Mouse (Mus musculus) urinary bladder, postnatal 10 days (tissue): ENCODE measurements around the gene Ptprt.

Source experiments
- DNase-seq: peaks from one replicate; pipeline ENCODE4 v3.0.0; 2022; ENCODE audit warnings: low spot score

Ptprt gene

DNA sequence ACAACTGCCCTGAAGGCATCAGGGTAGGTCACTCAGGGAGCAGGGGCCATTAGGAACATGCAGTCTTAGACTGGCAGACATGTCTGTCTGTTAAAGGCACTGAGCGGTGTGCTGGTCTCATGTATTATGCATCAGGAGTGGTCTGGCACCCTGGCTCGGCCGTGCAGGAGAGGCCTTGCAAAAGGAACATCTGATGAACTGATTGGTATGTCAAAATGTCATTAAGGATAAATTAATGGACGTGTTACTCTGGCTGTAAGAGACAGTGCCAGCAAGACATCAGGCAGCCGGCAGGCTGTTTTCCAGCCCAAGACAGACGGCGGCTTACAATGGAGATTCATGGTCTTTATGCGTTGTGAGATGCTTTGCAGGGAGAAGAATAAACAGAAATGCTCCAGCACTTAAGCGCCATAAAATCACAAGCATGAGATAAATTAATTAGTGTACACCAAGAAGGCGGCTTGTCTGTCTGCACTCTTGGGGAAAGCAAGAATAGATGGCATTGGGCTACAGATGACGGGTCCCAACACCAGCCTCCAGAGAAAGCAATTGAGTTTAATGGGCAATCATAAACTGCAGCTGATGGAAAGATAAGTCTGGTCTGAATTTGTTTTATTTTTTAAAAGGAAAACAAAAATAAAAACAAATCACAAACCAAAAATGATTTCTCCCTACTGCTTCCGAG is 992.5 kb downstream of the Ptprt start:
- DNase-seq: no peak

GRCm38 (mm10) chr2:161661912-161662311 is 999.0 kb downstream of the Ptprt start:
- DNase-seq: no peak

GRCm38 (mm10) chr2:161660827-161661226 is 1000.1 kb downstream of the Ptprt start:
- no peak for DNase-seq

DNA sequence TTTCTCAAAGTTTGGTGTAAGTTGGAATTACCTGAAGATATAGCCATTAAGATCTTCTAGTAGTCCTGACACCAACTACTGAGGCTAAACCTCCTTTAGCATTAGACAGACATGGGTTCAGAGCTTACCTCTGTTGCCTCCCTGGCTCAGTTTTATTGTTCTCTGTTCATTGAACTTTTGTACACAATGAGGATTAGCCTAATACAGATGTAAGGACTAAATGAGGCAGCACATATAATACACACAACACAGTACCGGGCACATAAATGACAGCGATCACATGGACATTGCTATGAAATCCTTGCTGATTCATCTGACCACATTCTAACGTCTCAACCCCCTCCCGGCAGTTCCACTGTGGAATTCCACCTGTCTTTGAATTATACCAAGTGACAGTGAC is 1003.9 kb downstream of the Ptprt start:
- DNase-seq: no peak

DNA sequence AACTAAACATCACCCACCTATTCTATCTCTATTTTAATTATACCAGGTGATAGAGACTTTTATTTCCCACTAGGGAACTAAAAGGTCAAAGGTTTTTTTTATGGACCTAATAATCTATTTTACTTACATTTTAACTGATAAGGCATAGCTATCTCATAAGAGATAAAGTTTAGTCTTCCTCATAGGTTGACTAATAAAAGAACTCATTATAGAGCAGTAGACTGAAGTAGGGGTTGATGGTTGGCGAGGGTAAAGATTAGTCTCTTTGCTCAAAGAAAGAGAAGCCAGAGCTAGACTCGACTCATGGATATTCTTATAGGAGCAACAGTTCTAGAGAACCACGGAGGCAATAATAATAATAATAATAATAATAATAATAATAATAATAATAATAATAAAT is 1004.3 kb downstream of the Ptprt start:
- DNase-seq: no peak

DNA sequence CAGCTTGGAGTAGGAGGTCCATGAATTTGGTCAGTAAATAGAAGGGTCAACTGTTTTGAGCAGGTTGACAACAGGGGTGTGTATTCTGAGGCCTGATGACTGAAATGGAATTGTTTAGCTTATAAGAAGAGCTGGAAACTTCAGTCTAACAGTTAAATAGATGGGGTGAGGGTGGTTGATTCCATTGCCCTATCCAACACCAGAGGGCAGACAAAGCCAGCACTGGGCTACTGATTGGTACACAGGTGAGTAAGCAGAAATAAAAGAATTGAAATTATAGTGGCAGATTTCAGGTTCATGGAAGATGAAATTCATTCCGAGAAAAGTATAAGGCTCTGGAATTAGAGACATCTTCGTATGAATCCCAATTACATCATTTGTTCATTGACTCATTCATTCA is 1020.1 kb downstream of the Ptprt start:
- DNase-seq: no peak

GRCm38 (mm10) chr2:161634084-161634483 is 1026.9 kb downstream of the Ptprt start:
- DNase-seq: no peak

DNA sequence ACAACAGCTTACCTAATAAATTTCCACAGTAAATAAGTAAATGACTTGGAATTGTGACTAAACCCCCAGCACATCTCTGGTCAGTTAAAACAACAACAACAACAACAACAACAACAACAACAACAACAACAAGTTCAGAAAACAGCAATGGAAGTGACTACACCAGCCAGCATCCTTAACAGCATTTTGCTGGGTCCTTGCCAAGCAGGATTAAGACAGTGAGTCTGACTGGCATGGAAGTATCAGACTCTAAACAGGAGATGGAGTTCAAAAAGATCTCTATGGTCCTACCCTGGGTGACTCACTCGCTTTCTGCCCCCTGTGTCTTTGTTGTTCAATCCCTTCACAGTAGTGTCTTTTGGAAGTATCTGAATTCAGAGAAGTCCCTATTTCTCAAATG is 1035.1 kb downstream of the Ptprt start:
- DNase-seq: no peak

- no peak for DNase-seq
Measured at GRCm38 (mm10) chr2:161608401-161608800, 1052.5 kb downstream of the Ptprt start.

GRCm38 (mm10) chr2:161607372-161607771 is 1053.6 kb downstream of the Ptprt start:
- no peak for DNase-seq

DNA sequence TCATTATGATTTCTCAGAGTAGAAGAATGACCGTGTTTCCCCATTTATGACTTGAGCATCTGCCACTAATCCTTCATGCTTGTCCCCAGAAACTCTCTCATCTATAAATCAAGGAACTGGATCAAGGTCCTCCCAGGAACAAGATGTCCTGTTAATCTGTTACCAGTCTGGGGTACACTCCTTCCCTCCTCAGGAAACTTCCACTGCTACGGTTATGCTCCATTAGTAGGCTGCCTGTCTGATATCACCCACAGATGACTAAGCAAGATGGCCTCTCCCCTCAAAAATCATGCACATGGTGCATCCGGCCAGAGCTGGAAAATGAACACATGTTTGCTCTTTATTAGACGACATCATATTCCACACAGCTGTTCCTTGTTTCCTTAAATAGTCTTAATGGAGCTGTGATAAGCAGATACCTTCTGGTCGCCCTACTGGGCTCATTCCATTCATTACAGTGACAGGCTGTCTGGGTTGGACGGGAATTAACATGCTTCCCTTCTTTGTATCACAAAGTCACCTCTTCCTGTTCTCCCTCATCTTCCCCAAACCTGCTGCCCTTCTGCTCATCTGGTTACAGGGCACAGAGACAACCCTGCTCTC is 1060.6 kb downstream of the Ptprt start:
- DNase-seq: no peak

- DNase-seq: no peak
Measured at GRCm38 (mm10) chr2:161593391-161594152, 1067.4 kb downstream of the Ptprt start.

- DNase-seq: no peak
Measured at GRCm38 (mm10) chr2:161574401-161574800, 1086.5 kb downstream of the Ptprt start.

- DNase-seq: no peak
Measured at GRCm38 (mm10) chr2:161572201-161572600, 1088.7 kb downstream of the Ptprt start.

DNA sequence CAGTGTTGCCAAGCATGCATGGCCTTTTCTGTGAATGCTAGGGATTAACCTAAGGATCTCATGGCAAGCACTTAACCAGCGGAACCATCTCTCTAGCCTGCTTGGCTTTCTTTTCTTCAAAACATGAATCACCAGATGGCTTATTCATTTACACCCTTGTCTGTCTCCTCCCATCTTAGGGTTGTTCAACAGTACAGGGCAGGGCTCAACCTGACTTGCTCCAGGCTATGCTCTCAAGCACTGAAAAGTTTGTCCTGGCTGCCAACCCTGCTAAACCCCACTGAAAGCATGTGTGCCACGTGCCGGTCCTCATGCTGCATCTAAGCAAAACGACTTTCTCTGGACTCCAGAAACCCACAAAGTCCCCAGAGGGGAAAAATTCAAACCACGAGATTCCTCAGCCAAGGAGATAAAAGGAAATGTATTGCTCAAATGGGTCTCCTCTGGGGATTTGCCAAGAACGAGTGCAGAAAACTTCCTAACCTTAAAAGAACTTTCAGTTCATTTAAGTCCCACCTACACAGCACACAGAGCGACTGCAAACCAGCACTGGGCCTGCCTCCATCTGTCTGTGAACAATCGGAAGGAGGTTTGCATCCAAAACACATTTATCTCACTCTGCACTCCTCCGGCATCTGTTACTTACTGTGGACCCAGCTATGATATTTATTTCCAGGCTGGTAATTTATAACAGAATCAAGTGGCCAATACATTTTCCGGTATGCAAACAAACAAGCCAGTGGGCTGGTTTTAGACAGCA is 1090.5 kb downstream of the Ptprt start:
- DNase-seq: no peak

- DNase-seq: no peak
Measured at GRCm38 (mm10) chr2:161561502-161561901, 1099.4 kb downstream of the Ptprt start.

DNA sequence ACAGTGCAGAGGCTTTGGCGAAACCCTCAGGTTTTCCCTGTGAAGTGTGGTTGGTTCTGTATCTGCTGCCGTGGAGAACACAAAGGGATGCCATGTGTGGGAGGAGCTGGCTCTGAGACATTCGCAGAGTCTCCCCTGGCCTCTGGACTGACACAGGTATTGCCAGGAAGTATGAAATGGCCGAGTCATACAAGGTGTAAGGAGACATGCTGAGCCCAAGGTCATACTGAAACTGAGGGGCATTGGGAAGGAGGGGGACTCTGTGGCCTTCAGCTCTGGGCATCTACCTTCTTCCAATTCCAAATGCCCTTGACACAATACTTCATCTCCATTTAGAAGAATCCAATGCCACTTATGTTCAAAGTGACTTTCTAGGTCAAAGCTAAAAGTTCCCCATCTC is 1103.1 kb downstream of the Ptprt start:
- DNase-seq: no peak

- DNase-seq: no peak
Measured at GRCm38 (mm10) chr2:161553651-161554050, 1107.3 kb downstream of the Ptprt start.

GRCm38 (mm10) chr2:161552011-161552410 is 1108.9 kb downstream of the Ptprt start:
- DNase-seq: no peak

GRCm38 (mm10) chr2:161549577-161549976 is 1111.4 kb downstream of the Ptprt start:
- DNase-seq: no peak

DNA sequence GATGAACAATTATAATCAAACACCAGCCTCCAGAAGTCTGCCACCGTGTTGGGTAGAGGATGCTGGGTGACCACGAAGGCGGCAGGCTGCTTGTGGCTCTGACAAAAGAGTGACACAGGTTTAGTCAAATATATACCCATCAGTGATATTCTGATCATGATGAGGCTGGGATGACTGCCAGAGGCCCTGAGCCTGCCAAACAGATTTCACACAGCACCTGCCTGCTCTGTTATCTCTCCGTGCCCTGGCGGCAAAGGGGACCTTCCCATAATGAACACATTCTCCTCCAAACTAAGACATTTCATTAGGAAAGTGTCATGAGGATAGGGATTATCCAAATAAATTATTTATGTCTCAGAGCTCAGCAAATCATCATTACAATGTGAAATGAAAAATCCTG is 1113.6 kb downstream of the Ptprt start:
- DNase-seq: no peak

GRCm38 (mm10) chr2:161545406-161545805 is 1115.5 kb downstream of the Ptprt start:
- no peak for DNase-seq

- DNase-seq: no peak
Measured at GRCm38 (mm10) chr2:161534151-161534550, 1126.8 kb downstream of the Ptprt start.
